Mouse (Mus musculus): ENCODE results near the gene Thsd7a.

GRCm38 (mm10) chr6:12336590-12337584 lies 412.3 kb downstream of the Thsd7a start:
- TF ChIP-seq CTCF (IDR thresholded peaks at IDR 0.05; ENCODE audit: low read depth) (no peak), EP300 (IDR thresholded peaks at IDR 0.05; ENCODE audit: low read depth) (no peak)
